Mouse (Mus musculus) midbrain, postnatal 0 days (tissue): ENCODE data around the gene Ldlrad3. TPM values are rescaled to one million over a fixed set of nuclear protein-coding genes. Genes with fewer than 3 reads are reported as not detected.

ENCODE experiments used
- ATAC-seq: fragments of 200-750 bp; cut with Nextera tagmentation; 2 replicates; pipeline ENCODE4 v1.8.0; 2017; ENCODE audit warnings: moderate number of reproducible peaks, mild to moderate bottlenecking, moderate TSS enrichment, moderate library complexity; ENCODE audit not compliant: low FRiP score
- DNase-seq: peaks from one replicate; pipeline ENCODE4 v3.0.0-alpha.2; 2015; ENCODE audit warnings: low spot score
- H3K27ac ChIP-seq: fragments of 300-500 bp; sonication (generic); 2 replicates; pipeline ENCODE4 v1.5.1; 2014; ENCODE audit warnings: low read depth, mild to moderate bottlenecking, low read length, mixed read lengths
- H3K27me3 ChIP-seq: fragments of 300-500 bp; sonication (generic); 2 replicates; pipeline ENCODE4 v1.6.1; 2014; ENCODE audit warnings: low read length, control low read depth, mixed read lengths; ENCODE audit not compliant: insufficient read depth
- H3K36me3 ChIP-seq: fragments of 300-500 bp; sonication (generic); 2 replicates; pipeline ENCODE4 v1.6.1; 2014; ENCODE audit warnings: low read length, control low read depth, mixed read lengths; ENCODE audit not compliant: insufficient read depth
- H3K4me1 ChIP-seq: fragments of 300-500 bp; sonication (generic); 2 replicates; pipeline ENCODE4 v1.6.1; 2014; ENCODE audit warnings: mild to moderate bottlenecking, control low read depth, antibody characterized with exemption, low read length, mixed read lengths; ENCODE audit not compliant: insufficient read depth
- H3K4me2 ChIP-seq: fragments of 300-500 bp; sonication (generic); 2 replicates; pipeline ENCODE4 v1.6.1; 2014; ENCODE audit warnings: low read depth, mild to moderate bottlenecking, low read length, mixed read lengths; ENCODE audit not compliant: poor library complexity, severe bottlenecking
- H3K4me3 ChIP-seq: fragments of 300-500 bp; sonication (generic); 2 replicates; pipeline ENCODE4 v1.5.1; 2014; ENCODE audit warnings: low read depth, mild to moderate bottlenecking, low read length, moderate library complexity
- H3K9ac ChIP-seq: fragments of 300-500 bp; sonication (generic); replicated peaks from 2 replicates; pipeline ENCODE4 v1.6.1; 2014; ENCODE audit warnings: mild to moderate bottlenecking, low read length, moderate library complexity, mixed read lengths; ENCODE audit not compliant: poor library complexity, severe bottlenecking
- H3K9me3 ChIP-seq: fragments of 300-500 bp; sonication (generic); 2 replicates; pipeline ENCODE4 v1.6.1; 2016; ENCODE audit warnings: low read length, control low read depth
- CTCF ChIP-seq: IDR thresholded peaks from 2 replicates; pipeline ENCODE4 v1.5.1; 2016; ENCODE audit warnings: antibody characterized with exemption, mild to moderate bottlenecking
- WGBS: fragments of 180-500 bp; shearing (Covaris S2); extraction: QIAGEN DNeasy Blood & Tissue Kit; methylation state at CpG from one replicate; pipeline ENCODE4 v1.1.7; 2014; 5-methylcytosine and 5-hydroxymethylcytosine counted together
- polyA plus RNA-seq: library from polyadenylated mRNA; unstranded; fragments of >200 nt; fragmentation: Nextera tagmentation; extraction: Ambion mirVana; gene quantifications from 2 replicates; pipeline ENCODE4 v1.2.1, GENCODE M21; 2015
- total RNA-seq: library from RNA; depleted of rRNA; stranded (reverse); fragments of >200 nt; gene quantifications from 2 replicates; pipeline ENCODE4 v1.2.3, GENCODE M21; 2014

Gene Ldlrad3
- total and polyA plus RNA-seq, 2 experiments from 2014 or later: 18.4 to 25.0 TPM

DNA sequence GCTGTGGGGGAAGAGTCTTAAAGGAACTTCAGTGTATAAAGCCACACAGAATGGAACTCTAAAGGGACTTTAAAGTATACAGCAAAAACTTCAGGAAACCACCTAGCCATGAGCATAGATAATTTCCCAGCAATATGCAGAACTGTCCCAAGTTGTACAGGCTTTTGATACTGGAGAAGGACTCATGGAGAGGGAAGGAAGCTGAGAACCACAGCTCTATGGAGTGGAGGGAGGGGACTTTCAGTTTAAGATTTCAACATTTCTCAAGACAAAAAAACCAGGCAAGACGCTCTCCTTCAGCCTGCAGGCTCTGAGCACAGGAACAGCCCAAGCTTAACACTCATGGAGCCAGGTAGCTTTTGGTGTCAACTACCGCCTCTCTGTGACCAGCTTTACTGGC, 4.7 kb downstream of the Ldlrad3 start:
- WGBS: 92% methylated on average over 2 of the region's 2 CpGs
- H3K36me3 ChIP-seq: no peaks in the 10 kb centered on the region
- no peak overlapping the region for H3K4me3 ChIP-seq
- no peak for TF ChIP-seq CTCF
- ATAC-seq (no peak), DNase-seq (no peak)
- H3K9ac ChIP-seq: no peak overlapping the region
- peaks cover 14% of the 10 kb centered on the region; the same call in 1 of the 2 replicates for H3K4me1 ChIP-seq
- no peak overlapping the region for H3K27ac ChIP-seq
- no peaks in the 10 kb centered on the region for H3K9me3 ChIP-seq
- no peaks in the 10 kb centered on the region for H3K27me3 ChIP-seq
- H3K4me2 ChIP-seq: no peak overlapping the region

DNA sequence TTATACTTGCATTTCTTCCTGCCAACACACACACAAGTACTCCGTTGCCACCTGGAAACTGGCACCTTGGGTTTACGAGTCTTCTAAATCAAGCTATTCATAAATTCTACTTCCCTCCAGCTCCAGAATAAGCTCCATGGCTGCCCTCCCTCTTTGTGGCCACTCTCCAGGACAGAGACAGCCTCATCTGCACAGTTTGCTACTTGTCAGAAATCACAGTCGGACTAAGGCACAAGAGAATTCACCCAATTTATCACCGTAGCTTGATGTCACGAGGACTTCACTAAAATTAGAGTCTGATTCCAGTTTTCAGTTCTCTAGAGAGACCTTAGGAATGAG, 9.8 kb downstream of the Ldlrad3 start:
- H3K36me3 ChIP-seq: no peaks in the 10 kb centered on the region
- no peaks in the 10 kb centered on the region for H3K27me3 ChIP-seq
- H3K27ac ChIP-seq: no peak overlapping the region
- H3K9me3 ChIP-seq: no peaks in the 10 kb centered on the region
- H3K4me2 ChIP-seq: no peak overlapping the region
- peaks cover under 1% of the 10 kb centered on the region; the same call in 1 of the 2 replicates for H3K4me1 ChIP-seq
- no peak for DNase-seq
- no peak for TF ChIP-seq CTCF
- 66% methylated on average over 5 of the region's 5 CpGs for WGBS
- H3K4me3 ChIP-seq: no peak overlapping the region
- H3K9ac ChIP-seq: no peak overlapping the region
- ATAC-seq: no peak

DNA sequence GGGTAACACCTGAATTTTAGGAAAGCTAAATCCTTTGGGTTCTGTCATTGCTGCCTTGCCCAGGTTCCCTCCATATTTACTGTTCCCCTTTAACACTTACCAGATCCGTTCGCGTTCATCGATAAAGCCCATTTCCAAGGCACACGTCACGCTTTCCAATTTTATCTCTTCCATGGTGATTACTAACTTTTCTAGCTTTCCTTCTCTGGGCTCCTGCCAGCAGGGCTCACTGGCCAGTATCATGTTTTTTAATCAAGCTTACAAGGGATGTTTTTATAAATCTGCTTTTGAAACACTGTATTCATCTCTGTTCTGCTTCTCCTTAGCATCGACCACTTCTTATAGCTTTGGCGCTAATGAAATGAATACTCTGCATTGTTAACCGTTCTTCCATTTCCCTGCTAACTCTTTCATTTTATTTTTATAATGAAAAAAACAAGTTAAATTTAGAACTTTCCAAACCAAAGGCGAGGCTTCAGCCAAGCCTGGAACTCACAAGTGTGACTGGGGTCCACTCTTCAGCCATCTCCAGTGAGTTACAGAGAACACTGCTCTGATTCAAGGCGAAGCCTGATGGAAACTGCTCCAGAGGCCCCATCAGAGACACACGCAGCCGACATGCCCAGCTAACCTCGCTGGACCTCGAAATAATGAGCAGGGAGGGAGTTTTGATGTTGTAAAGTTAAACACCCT, 10.3 kb downstream of the Ldlrad3 start:
- Histone ChIP-seq H3K9ac (no peak overlapping the region), H3K9me3 (no peaks in the 10 kb centered on the region), H3K36me3 (no peaks in the 10 kb centered on the region), H3K4me1 (no peaks in the 10 kb centered on the region; the same call in 1 of the 2 replicates), H3K27me3 (no peaks in the 10 kb centered on the region), H3K27ac (no peak overlapping the region), H3K4me3 (no peak overlapping the region), H3K4me2 (no peak overlapping the region)
- TF ChIP-seq CTCF: no peak
- ATAC-seq (no peak), DNase-seq (no peak)
- WGBS: 62% methylated on average over 15 of the region's 15 CpGs

DNA sequence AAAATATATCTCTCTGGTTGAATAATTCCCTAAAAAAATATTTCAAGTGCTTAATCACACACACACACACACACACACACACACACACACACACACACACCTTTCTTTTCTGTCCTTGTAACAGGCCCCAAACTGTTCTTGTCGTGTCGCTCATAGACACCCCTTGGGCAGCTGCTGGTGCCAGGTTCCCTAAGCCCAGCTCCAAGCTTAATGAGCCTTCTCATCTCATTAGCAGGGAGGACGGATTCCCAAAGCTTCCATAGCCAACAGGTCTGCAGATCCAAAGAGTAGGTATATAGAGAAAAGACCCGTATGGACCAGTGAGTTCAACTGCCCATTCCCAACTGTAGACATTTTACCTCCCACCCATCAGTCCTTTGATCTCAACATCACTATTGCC, 13.7 kb downstream of the Ldlrad3 start:
- H3K27me3 ChIP-seq: no peaks in the 10 kb centered on the region
- H3K4me1 ChIP-seq: no peaks in the 10 kb centered on the region; the same call in 1 of the 2 replicates
- TF ChIP-seq CTCF: no peak
- no peak overlapping the region for H3K27ac ChIP-seq
- H3K4me3 ChIP-seq: no peak overlapping the region
- H3K9ac ChIP-seq: no peak overlapping the region
- WGBS: 69% methylated on average over 4 of the region's 4 CpGs
- ATAC-seq: no peak
- no peak overlapping the region for H3K4me2 ChIP-seq
- DNase-seq: no peak
- H3K9me3 ChIP-seq: no peaks in the 10 kb centered on the region
- no peaks in the 10 kb centered on the region for H3K36me3 ChIP-seq

DNA sequence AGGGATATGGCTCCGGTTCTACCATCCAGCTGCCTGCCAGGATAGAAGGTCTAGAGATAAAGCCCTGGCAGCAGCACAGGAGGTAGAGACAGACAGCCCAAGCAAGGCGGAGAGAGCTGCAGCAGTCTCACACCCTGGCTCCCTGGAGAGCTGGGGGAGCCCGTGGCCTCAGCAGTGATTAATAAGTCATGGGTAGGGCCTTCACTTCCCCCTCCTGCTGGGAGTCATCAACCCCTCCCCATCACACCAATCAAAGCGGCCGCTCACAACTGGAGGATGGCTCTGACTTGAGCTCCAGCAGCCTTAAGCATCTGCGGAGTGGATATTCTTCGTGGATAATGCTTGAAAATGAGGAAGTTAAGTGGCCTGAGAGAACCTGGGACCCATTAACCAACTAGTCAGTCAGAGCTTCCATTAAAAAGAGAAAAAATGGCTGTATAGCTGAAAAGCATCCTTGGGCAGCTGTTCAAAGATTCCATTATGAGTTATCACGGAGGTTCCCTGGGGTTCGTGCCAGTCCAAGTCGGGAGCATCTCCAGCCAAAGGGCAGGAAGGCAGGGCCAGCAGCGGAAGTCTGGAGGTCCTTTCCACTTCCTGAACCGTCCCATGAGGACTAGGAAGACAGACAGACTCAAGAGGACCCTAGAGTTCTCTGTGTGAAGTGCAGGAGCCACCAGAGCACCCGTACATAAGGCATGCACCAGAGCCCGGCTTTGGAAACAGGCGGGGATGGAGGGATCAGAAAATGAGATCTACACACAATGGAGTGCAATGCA, 19.4 kb downstream of the Ldlrad3 start:
- Histone ChIP-seq H3K27me3 (no peaks in the 10 kb centered on the region), H3K4me3 (no peak overlapping the region), H3K36me3 (no peaks in the 10 kb centered on the region), H3K9ac (no peak overlapping the region), H3K4me1 (peaks cover 4% of the 10 kb centered on the region; the same call in 1 of the 2 replicates), H3K27ac (no peak overlapping the region), H3K9me3 (no peaks in the 10 kb centered on the region), H3K4me2 (no peak overlapping the region)
- TF ChIP-seq CTCF: 0 out of 2 replicates have a peak, but pooled peaks have one; percentile 8
- WGBS: 43% methylated on average over 15 of the region's 15 CpGs
- no peak for ATAC-seq
- DNase-seq: no peak

DNA sequence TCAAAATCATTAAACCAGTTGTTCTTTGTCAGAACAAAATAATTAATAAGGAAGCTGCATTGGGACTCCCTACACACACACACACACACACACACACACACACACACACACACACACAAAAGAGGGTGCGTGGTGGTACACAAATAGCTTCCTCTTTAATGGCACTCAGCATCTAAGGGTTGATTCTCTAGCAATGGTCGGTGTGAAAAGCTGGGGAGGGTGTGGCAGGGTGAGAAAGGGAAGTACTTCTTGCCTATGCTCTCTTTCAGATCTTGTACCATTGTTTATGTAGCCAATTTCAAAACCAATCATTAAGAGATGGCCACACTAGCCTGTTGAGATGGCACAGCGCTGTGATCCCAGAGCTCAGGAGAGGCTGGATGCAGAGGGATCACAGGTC, 23.1 kb downstream of the Ldlrad3 start:
- DNase-seq (no peak), ATAC-seq (no peak)
- Histone ChIP-seq H3K27me3 (no peaks in the 10 kb centered on the region), H3K4me3 (no peak overlapping the region), H3K4me1 (peaks cover 4% of the 10 kb centered on the region; the same call in 1 of the 2 replicates), H3K9ac (no peak overlapping the region), H3K36me3 (no peaks in the 10 kb centered on the region), H3K9me3 (no peaks in the 10 kb centered on the region), H3K27ac (no peak overlapping the region), H3K4me2 (no peak overlapping the region)
- no peak for TF ChIP-seq CTCF
- 93% methylated on average over 3 of the region's 3 CpGs for WGBS
